Mouse (Mus musculus) bone marrow, adult 2 months (tissue): ENCODE data around the gene Gm4952.

Experiments
- CTCF ChIP-seq: fragments of 200-500 bp; IDR thresholded peaks from 2 replicates; pipeline ENCODE4 v1.5.1; 2011; ENCODE audit warnings: low read length, control low read depth; ENCODE audit not compliant: control insufficient read depth, insufficient read depth
- POLR2A ChIP-seq: fragments of 200-500 bp; IDR thresholded peaks from 2 replicates; pipeline ENCODE4 v1.6.1; 2011; ENCODE audit warnings: low read depth, mild to moderate bottlenecking, control low read depth, low read length, borderline replicate concordance; ENCODE audit not compliant: control insufficient read depth

- no peak for TF ChIP-seq POLR2A
- TF ChIP-seq CTCF: no peak
Observed at GRCm38 (mm10) chr19:12574012-12574407, 25.8 kb upstream of the Gm4952 start.
